Mouse (Mus musculus) lung, postnatal 0 days (tissue): ENCODE results near the gene March2. TPM values are rescaled to one million over a fixed set of nuclear protein-coding genes. Genes with fewer than 3 reads are reported as not detected.

Experiments
- ATAC-seq: fragments of 200-750 bp; cut with Nextera tagmentation; 2 replicates; pipeline ENCODE4 v1.8.0; 2017; ENCODE audit warnings: moderate library complexity
- DNase-seq: peaks from one replicate; pipeline ENCODE4 v3.0.0-alpha.2; 2016; ENCODE audit warnings: low spot score
- H3K27ac ChIP-seq: fragments of 300-500 bp; sonication (generic); 2 replicates; pipeline ENCODE4 v1.5.1; 2014; ENCODE audit warnings: antibody characterized with exemption, mild to moderate bottlenecking, low read length, mixed read lengths
- H3K27me3 ChIP-seq: fragments of 300-500 bp; sonication (generic); replicated peaks from 2 replicates; pipeline ENCODE4 v1.6.1; 2014; ENCODE audit warnings: low read length, mixed read lengths; ENCODE audit not compliant: insufficient read depth
- H3K36me3 ChIP-seq: fragments of 300-500 bp; sonication (generic); 2 replicates; pipeline ENCODE4 v1.6.1; 2014; ENCODE audit warnings: low read length, mixed read lengths; ENCODE audit not compliant: insufficient read depth
- H3K4me1 ChIP-seq: fragments of 300-500 bp; sonication (generic); 2 replicates; pipeline ENCODE4 v1.6.1; 2014; ENCODE audit warnings: antibody characterized with exemption, low read depth, low read length, mixed read lengths; ENCODE audit not compliant: insufficient read depth
- H3K4me2 ChIP-seq: fragments of 300-500 bp; sonication (generic); replicated peaks from 2 replicates; pipeline ENCODE4 v1.6.1; 2014; ENCODE audit warnings: low read depth, mild to moderate bottlenecking, low read length, moderate library complexity, mixed read lengths
- H3K4me3 ChIP-seq: fragments of 300-500 bp; sonication (generic); 2 replicates; pipeline ENCODE4 v1.5.1; 2014; ENCODE audit warnings: low read depth, low read length
- H3K9ac ChIP-seq: fragments of 300-500 bp; sonication (generic); replicated peaks from 2 replicates; pipeline ENCODE4 v1.6.1; 2014; ENCODE audit warnings: low read depth, mild to moderate bottlenecking
- H3K9me3 ChIP-seq: fragments of 300-500 bp; sonication (generic); 2 replicates; pipeline ENCODE4 v1.6.1; 2016; ENCODE audit warnings: low read length, mixed read lengths
- CTCF ChIP-seq: IDR thresholded peaks from 2 replicates; pipeline ENCODE4 v1.5.1; 2016; ENCODE audit warnings: antibody characterized with exemption, mild to moderate bottlenecking
- EP300 ChIP-seq: IDR thresholded peaks from 2 replicates; pipeline ENCODE4 v1.6.1; 2016; ENCODE audit warnings: antibody characterized with exemption, mild to moderate bottlenecking, control low read depth
- WGBS: fragments of 180-500 bp; shearing (Covaris S2); extraction: QIAGEN DNeasy Blood & Tissue Kit; methylation state at CpG from one replicate; pipeline ENCODE4 v1.1.7; 2014; 5-methylcytosine and 5-hydroxymethylcytosine counted together
- polyA plus RNA-seq: library from polyadenylated mRNA; unstranded; fragments of >200 nt; fragmentation: Nextera tagmentation; extraction: Ambion mirVana; gene quantifications from 2 replicates; pipeline ENCODE4 v1.2.1, GENCODE M21; 2015

March2 gene
- polyA plus RNA-seq, 1 experiment from 2014 or later, result 104 TPM

- H3K27me3 ChIP-seq, result no peaks in the 10 kb centered on the region
- H3K4me2 ChIP-seq, result peak overlapping the region; percentile 64
- DNase-seq (peak; percentile 71), ATAC-seq (peak; percentile 76)
- under 1% methylated on average over 41 of the region's 44 CpGs for WGBS
- H3K4me3 ChIP-seq, result peak overlapping the region; percentile 80
- peak overlapping the region; percentile 96 for H3K9ac ChIP-seq
- peaks cover 13% of the 10 kb centered on the region; the same call in 1 of the 2 replicates for H3K4me1 ChIP-seq
- no peaks in the 10 kb centered on the region for H3K36me3 ChIP-seq
- peak overlapping the region; percentile 97 for H3K27ac ChIP-seq
- H3K9me3 ChIP-seq, result no peaks in the 10 kb centered on the region
- TF ChIP-seq EP300 (no peak), CTCF (peak; percentile 64)
Measured at GRCm38 (mm10) chr17:33684671-33685231, 33.7 kb downstream of the March2 start.

GRCm38 (mm10) chr17:33681767-33682166 lies 36.7 kb downstream of the March2 start:
- no peak for ATAC-seq
- TF ChIP-seq CTCF (no peak), EP300 (no peak)
- Histone ChIP-seq H3K4me1 (peaks cover 13% of the 10 kb centered on the region; the same call in 1 of the 2 replicates), H3K27me3 (no peaks in the 10 kb centered on the region), H3K9ac (no peak overlapping the region), H3K4me2 (no peak overlapping the region), H3K36me3 (no peaks in the 10 kb centered on the region), H3K4me3 (no peak overlapping the region), H3K9me3 (no peaks in the 10 kb centered on the region), H3K27ac (no peak overlapping the region)
- no peak for DNase-seq

GRCm38 (mm10) chr17:33678771-33679170 lies 39.7 kb downstream of the March2 start:
- DNase-seq, result no peak
- Histone ChIP-seq H3K4me2 (no peak overlapping the region), H3K27ac (no peak overlapping the region), H3K36me3 (peaks cover 6% of the 10 kb centered on the region), H3K4me3 (no peak overlapping the region), H3K9me3 (no peaks in the 10 kb centered on the region), H3K9ac (no peak overlapping the region), H3K4me1 (peaks cover 9% of the 10 kb centered on the region; the same call in 1 of the 2 replicates), H3K27me3 (no peaks in the 10 kb centered on the region)
- TF ChIP-seq EP300 (no peak), CTCF (no peak)
- ATAC-seq, result no peak

- ATAC-seq, result no peak
- WGBS, result 84% methylated on average over 2 of the region's 2 CpGs
Measured at GRCm38 (mm10) chr17:33676086-33676485, 42.4 kb downstream of the March2 start.

GRCm38 (mm10) chr17:33675452-33675851 lies 43.0 kb downstream of the March2 start:
- Histone ChIP-seq H3K9ac (no peak overlapping the region), H3K4me2 (no peak overlapping the region), H3K27me3 (no peaks in the 10 kb centered on the region), H3K27ac (no peak overlapping the region), H3K4me3 (no peak overlapping the region), H3K36me3 (peaks cover 6% of the 10 kb centered on the region), H3K4me1 (no peaks in the 10 kb centered on the region; the same call in 1 of the 2 replicates), H3K9me3 (no peaks in the 10 kb centered on the region)
- ATAC-seq (no peak), DNase-seq (peak; percentile 37)
- no peak for TF ChIP-seq EP300
- no peak for TF ChIP-seq CTCF

More at GRCm38 (mm10) chr17:33676086-33676485, 42.4 kb downstream of the March2 start:
- Histone ChIP-seq H3K4me3 (no peak overlapping the region), H3K4me2 (no peak overlapping the region), H3K4me1 (no peaks in the 10 kb centered on the region; the same call in 1 of the 2 replicates), H3K9ac (no peak overlapping the region), H3K27me3 (no peaks in the 10 kb centered on the region), H3K27ac (no peak overlapping the region), H3K36me3 (peaks cover 6% of the 10 kb centered on the region), H3K9me3 (no peaks in the 10 kb centered on the region)
- DNase-seq, result no peak
- no peak for TF ChIP-seq EP300
- TF ChIP-seq CTCF, result no peak

GRCm38 (mm10) chr17:33673837-33674236 lies 44.6 kb downstream of the March2 start:
- no peak overlapping the region for H3K4me3 ChIP-seq
- no peak for TF ChIP-seq EP300
- TF ChIP-seq CTCF, result no peak
- H3K4me1 ChIP-seq, result no peaks in the 10 kb centered on the region; the same call in 1 of the 2 replicates
- 61% methylated on average over 1 of the region's 1 CpGs for WGBS
- no peak overlapping the region for H3K9ac ChIP-seq
- DNase-seq (no peak), ATAC-seq (no peak)
- peaks cover 6% of the 10 kb centered on the region for H3K36me3 ChIP-seq
- H3K9me3 ChIP-seq, result no peaks in the 10 kb centered on the region
- H3K27me3 ChIP-seq, result no peaks in the 10 kb centered on the region
- peak overlapping the region; percentile 1; the same call in 1 of the 2 replicates for H3K27ac ChIP-seq
- H3K4me2 ChIP-seq, result no peak overlapping the region

- no peak for TF ChIP-seq EP300
- TF ChIP-seq CTCF, result no peak
- Histone ChIP-seq H3K9ac (no peak overlapping the region), H3K27ac (no peak overlapping the region), H3K4me2 (no peak overlapping the region), H3K4me1 (no peaks in the 10 kb centered on the region), H3K27me3 (no peaks in the 10 kb centered on the region), H3K36me3 (peaks cover 11% of the 10 kb centered on the region), H3K4me3 (no peak overlapping the region), H3K9me3 (no peaks in the 10 kb centered on the region)
- DNase-seq, result no peak
- no peak for ATAC-seq
- 90% methylated on average over 3 of the region's 3 CpGs for WGBS
Measured at GRCm38 (mm10) chr17:33669681-33670080, 48.8 kb downstream of the March2 start.
